Mouse (Mus musculus): ENCODE data around the gene Opa3.
A peak's percentile ranks its signal among the peaks of the same experiment; 100 is the strongest.

Gene Opa3

DNA sequence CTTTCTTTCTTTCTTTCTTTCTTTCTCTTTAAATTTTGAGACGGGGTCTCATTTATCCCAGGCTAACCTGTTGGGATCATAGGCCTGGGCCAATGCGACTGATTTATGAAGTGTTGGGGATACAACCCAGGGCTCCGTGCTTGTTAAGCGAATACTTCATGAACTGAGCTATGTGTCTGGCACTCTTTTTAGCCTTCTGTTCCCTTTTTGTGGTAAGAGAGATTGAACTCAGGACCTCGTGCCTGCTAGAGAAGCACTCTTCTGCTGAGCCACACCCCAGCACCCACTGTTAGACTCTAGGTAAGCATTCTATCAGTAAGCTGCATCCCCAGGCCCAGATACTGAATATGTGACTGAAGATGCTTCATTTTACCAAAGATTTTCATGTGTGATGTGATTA, 10.6 kb upstream of the Opa3 start:
- peak; percentile 37 for DNase-seq

DNA sequence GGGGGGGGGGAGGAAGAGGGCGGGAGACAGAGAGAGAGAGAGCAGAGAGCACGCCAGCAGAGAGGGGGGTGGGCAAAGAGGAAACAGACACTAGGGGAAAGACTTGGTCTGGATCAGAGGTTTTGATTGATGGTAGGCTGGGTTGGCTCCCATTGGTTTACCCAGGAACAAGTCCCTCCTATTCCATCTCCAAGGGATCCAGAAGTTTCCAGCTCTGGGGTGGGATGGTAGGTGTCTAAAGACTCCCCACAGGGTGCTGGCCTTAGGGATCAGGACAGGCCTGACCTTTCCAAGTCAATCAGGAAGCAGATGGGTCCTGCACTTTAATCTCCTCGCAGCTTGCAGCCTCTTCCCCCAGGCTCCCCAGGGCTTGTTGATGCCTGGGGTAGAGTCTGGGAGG, 10.2 kb upstream of the Opa3 start:
- no peak for DNase-seq

DNA sequence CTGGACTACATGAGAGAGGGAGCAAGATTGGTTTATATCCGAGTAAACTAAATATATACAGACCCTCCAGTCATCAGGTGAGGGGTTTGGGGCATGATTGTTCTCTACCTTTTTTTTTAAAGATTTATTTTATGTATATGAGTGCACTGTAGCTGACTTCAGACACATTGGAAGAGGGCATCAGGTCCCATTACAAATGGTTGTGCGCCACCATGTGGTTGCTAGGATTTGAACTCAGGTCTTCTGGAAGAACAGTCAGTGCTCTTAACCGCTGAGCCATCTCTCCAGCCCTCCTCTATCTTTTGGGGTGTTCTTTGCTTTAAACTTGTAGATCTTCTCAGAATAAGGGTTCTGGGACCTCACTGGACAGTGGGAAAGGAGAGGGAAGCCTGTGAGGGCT, 8.1 kb upstream of the Opa3 start:
- no peak for DNase-seq

DNA sequence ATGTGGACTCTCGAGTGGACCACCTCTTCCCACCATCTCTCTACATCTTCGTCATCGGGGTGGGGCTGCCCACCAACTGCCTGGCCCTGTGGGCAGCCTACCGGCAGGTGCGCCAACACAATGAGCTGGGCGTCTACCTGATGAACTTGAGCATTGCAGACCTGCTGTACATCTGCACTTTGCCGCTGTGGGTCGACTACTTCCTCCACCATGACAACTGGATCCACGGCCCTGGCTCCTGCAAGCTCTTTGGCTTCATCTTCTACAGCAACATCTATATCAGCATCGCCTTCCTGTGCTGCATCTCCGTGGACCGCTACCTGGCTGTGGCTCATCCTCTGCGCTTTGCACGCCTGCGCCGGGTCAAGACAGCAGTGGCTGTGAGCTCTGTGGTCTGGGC, 5.9 kb upstream of the Opa3 start:
- DNase-seq = no peak

DNA sequence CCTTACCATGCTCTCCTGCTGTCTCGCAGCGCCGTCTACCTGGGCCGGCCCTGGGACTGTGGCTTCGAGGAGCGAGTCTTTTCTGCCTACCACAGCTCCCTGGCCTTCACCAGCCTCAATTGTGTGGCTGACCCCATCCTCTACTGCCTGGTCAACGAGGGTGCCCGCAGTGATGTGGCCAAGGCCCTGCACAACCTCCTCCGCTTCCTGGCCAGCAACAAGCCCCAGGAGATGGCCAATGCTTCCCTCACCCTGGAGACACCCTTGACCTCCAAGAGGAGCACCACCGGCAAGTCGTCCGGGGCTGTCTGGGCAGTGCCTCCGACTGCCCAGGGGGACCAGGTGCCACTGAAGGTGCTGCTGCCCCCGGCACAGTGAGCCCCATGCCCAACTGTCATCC, 5.3 kb upstream of the Opa3 start:
- DNase-seq = no peak

DNA sequence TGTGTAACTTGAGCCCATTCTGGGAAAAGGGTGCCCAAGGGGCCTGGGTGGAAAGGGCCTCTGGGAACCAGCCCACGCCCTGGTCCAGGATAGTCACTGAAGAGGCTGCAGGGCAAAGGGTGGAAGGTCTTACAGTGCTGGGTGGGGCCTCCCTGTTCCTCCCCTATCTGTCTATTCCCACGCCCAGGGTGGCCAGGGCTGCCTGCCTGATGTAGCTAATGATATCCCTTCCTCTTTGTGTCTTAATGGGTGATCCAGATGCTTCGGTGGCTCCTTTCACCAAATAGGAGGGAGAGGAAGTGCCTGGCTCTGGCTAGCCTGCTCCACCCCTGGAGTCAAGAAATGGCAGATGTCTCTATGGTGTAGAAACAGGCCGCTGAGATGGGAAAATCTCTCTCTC, 3.2 kb upstream of the Opa3 start:
- no peak for DNase-seq

DNA sequence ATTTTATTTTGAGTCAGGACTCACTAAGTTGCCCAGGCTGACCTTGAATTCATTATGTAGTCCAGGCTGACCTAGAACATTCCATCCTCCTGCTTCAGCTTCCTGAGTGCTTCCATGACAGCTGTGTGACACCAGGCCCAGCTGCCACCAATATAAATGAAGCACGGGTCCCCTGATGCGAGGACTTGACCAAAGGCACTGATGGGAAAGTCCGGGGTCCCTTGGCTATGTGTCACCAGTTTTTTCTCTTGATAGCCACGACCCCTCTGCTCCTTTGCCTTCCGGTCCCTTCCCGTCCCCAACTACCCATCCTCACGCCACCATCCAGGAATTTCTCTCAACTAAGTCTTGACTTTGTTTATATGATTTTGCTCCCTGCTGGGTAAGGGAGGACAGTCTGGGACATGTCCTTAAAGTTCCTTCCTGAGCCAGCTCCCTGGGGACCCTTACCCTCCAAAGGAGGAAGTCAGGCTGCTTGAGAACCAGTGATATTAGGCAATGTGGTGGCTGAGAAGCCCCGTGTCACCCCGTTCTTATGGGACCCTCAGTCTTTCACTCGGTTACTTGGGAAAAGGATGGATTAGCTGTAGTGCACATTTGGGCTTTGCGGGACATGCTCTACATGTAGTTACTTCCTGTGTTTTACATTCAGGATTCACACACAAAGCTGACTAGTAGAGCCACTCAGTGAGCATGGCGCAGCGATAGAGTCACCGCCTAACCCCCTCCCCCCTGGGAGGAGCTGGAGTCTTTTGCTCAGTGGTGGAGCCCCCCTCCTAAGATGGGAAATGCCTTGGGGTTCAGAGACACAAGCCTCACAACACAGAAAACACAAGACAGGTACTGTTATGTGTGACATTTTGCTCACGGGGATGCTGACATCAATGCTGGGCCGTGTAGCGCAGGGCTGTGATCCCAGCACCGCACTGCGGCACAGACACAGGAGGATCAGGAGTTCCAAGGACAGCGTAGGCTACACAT, 1.0 kb upstream of the Opa3 start:
- peak; percentile 62 for DNase-seq

DNA sequence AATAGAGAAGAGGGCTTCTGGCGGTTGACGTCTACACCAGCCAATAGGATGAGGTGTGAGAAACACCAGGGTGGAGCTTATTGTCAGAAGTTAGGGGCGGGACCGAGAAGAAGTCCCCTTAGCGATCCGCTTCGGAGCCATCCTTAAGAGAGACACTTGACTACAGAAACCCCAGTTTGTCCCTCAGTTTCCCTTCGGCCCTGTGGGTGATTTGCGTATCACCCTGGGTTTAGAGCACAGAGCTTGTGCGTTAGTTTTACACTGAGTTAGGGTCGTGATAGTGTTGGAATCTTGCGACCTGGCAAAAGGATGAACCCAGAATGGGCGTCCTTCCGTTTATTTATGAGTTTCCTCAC, 637 bp downstream of the Opa3 start:
- no peak for DNase-seq

DNA sequence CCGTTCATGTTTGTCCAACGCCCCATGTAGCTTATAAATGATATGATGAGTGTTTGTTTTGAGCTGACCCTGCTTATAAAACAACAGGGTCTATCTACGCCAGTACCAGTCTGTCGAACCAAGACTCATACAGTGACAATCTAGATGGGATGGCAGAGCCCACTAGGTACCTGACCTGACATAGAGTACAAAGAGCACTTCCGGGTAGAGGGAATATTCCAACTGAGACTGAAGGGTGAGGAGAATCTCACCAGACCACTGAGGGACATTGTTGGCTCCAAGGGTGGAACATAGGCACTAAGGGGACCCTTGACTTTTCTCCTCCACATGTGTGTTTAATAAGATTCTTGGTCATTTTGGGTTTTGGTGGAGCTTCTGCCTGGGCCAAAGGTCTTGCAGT, 1.3 kb downstream of the Opa3 start:
- DNase-seq = no peak

DNA sequence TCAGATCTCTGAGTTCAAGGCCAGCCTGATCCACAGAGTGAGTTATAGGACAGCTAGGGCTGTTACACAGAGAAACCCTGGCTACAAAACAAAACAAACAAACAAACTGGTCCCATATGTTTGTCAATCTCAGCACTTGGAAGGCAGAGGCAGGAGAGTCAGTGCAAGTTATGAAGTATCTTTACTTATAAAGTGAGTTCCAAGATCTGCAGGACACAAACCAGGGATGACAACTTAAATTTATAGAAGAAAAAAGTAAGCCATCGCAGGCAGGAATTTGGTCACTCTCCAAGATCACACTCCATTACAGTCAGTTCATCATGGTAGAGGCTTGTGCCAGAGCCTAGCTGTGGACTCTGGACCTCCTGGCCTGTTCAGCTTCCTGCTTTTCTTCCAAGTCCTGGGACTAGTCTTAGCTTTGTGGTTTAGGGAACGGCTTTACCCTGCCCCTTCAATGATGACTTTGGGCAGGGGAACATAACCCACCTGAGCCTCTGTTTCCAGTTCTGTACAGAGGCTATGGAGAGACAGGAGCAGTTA, 2.0 kb downstream of the Opa3 start:
- no peak for DNase-seq

DNA sequence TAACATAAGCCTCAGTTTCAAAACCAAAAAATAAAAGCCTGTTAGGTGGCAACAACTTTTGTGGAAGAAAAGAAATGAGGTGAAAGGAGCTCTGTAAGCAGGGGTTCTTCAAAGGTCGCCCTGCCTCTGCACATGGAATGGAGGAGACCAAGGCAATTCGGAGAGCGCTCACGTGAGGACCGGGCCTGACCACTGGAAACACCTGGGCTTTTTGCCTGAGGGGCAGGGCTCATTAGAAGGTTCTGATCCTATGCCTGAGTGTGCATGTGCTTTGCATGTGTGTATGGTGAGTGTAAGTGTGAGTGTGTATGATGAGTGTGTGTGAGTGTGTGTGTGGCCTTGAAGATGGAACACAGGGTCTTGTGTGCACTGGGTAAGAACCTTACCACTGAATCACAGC, 2.8 kb downstream of the Opa3 start:
- DNase-seq = no peak

DNA sequence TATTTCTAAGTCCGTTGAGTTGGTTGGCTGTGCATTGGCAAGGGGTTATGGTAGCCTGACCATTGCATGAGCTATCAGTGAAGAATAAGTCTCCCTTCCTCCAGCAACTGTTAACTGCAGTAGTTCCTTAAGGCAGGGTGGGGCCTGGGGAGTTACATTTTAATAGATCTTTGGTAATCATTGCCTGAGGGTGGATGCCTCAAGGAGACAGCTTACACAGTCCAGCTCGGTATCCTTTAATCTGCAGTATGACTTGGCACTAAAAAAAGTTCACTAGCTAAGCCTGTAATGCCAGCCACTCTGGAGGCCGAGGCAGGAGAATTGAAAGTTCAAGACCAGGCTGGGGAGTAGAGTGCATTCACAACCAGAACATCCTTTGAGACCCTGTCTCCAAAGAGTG, 3.7 kb downstream of the Opa3 start:
- no peak for DNase-seq

DNA sequence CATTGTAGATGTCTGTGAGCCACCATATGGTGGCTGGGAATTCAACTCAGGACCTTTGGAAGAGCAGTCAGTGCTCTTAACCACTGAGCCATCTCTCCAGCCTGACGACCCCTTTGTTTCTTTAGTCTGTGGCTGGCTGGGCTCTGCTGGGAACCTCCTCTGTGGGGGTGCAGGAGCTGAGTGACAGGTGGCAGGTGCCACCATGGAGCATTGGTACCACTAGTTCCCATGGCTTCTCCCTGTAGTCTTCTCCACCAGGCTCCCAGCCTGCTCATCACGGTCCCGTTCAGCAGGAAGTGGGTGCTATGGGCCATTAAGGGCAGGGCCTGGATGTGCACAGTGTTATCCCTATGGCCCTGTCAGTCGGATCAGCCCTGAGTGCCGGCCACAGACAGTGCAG, 6.5 kb downstream of the Opa3 start:
- DNase-seq = no peak

DNA sequence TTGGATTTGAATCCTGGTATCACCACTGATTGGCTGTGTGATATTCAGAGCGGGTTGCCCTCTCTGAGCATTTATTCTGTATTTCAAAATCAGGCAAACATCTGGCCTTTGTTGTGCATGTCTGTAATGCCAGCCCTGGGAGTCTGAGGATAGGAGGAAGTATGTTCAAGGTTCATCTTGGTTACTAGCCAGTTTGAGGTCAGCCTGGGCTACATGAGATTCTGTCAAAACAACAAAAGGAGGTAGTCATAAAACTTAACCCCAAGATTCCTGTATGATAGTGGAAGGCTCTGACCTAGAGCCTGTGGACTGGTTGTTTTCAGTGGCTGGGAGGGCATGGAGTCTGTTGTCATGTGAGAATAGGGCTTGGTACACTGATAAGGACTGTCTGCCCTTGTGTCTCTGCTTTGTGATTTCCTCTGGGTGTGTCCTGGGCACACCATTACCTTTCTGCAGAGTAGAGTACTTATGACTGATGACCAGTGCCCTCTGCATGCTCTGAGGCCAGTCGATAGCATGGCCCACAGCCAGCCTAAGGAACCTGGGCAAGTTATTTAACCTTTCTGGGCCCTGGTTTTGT, 7.0 kb downstream of the Opa3 start:
- no peak for DNase-seq

DNA sequence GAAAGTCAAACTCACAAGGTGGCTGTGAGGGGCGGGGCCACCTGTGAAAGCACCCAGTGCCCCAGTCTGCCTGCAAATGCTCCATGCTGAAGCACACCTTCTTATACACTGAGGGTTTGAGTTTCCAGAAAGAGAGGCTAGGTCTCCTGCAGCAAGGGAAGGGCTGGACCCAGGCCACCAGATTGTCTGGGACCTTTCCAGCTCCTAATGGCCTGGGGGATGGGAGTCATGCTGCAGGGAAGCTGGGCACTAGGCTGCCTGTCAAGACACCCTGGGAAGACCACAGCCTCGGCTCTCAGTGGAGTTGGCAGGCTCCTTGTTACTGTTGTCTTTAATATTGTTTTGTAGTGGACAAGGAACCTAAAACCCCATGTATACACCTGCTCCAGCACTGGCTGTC, 8.3 kb downstream of the Opa3 start:
- DNase-seq = no peak

DNA sequence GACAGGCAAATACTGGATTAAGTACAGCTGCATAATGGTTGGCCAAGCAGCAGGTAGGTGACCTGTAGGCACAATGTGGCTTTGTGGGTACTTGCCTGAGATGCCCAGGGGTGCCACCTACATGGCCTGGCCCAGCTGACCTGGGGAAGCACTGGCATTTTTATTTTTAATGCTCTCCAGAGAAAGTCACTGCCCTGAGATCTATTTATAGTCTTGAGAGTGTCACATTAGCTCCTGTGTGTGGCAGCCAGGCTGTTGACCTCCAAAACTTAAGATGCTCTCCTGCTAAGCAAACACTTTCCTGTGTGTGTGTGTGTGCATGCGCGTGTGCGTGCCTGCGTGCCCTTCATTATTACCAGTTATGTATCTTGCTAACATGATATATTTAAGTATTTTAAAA, 10.2 kb downstream of the Opa3 start:
- no peak for DNase-seq

DNA sequence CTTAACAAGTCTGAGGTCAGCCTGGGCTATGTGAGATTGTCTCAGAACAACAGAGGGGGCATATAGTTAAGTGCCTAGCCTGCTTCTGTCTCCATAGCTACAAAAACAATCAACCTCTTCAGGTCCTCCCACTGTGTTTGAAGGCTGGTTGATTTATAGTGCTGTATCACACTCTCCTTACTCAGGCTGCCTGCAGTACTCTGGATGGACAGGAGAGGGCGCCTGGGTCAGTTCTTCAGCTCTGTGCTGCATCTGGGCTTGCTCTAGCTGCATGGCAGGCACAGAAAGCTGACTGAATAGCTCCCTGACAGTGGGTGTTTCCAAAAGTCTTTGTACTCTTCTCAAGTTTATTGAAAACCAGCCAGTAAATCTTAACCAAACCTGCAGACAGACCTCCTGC, 11.3 kb downstream of the Opa3 start:
- DNase-seq = peak; percentile 88

DNA sequence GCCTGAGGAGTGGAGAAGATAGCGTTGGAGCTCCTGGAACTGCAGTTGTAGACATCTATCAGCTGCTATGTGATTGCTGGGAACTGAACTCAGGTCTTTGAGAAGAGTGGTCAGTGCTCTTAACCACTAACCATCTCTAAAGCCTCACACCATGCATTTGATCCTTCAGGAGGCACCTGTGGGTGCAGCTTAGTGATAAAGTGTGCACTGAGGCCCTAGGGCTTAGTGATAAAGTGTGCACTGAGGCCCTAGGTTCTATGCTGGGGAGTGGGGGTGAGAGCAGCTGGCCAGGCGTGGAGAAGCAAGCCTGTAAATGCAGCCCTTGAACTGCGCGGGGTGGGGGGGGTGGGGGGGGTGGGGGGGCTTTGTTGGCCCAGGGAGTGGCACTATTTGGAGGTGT, 11.9 kb downstream of the Opa3 start:
- DNase-seq = no peak

DNA sequence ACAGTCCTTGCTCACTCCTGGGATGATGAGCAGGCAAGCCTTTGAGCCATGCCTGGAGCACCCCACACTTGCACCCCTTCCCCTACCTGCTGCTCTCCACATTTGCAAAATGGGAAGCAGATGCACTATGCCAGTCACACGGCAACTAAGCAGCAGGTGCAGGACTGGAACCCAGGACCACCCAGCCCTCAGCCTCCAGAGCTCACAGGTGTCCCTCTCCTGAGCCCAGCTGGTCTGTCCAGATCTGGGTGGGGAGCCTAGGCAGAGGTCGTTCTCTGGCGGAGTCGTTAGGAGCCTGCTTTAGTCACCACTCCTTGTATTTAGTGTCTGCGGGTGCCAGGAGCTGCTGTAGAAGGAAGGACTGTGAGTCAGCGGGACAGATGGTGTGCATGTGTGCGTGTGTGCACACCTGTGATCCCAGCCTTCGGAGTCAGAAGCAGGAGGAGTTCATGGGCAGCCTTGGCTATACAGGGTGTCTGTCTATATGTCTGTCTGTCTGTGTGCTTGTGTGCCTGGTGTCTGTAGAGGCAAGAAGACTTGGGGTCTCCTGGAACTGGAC, 12.8 kb downstream of the Opa3 start:
- no peak for DNase-seq

DNA sequence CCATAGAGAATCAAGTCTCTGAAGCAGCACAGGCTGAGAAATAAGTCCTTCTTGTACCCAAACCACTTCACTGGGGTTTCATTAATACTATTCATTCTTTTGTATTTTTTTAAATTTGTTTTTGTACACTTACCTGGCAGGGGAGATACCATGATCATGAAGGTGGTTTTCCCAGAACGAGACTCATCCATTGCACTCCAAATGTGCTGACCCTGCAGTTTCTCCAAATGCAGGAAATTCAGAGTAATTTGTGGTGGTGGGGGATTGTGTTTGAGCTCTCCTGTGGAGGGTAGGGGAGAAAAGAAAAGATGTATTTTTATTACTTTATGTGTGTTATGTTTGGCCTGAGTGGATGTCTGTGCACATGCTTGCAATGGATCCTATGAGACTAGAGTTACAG, 13.9 kb downstream of the Opa3 start:
- no peak for DNase-seq

DNA sequence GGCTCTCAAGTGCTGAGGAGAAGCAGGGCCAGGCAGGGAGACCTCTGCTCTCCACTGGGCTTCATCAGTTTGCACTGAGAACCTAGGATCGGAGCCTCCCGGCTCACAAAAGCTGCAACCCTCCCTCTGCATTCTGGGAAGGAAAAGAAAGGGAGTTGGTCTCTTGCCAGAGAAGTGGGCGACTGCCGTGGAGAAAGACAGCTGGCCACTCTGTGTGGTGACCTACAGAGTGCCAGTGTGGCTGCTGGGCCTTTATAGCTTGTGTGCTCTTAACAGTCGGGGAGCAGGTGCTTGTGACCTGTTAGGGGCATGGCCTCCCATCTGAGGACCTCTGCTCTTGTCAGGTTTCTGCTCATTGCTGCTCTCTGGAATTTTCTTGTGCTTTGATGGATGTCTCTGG, 15.7 kb downstream of the Opa3 start:
- DNase-seq = no peak

DNA sequence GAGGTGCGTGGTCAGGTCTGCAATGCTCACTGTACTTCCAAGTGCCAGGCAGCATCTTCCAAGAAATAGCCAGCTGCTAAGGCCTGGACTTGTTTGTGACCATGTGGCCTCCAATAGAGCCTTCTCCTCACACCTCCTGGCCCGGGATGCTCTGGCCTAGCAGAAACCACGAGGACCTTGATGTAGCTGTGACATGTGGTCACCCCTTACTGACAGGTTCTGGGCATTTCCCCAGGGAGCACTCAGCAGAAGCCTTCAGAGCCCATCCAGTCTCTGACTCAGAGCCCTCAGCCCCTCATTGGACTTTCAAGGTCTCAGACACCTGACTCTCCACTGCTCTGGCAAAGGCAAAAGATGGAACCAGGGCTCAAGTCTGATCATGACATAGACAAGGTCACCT, 16.9 kb downstream of the Opa3 start:
- no peak for DNase-seq

DNA sequence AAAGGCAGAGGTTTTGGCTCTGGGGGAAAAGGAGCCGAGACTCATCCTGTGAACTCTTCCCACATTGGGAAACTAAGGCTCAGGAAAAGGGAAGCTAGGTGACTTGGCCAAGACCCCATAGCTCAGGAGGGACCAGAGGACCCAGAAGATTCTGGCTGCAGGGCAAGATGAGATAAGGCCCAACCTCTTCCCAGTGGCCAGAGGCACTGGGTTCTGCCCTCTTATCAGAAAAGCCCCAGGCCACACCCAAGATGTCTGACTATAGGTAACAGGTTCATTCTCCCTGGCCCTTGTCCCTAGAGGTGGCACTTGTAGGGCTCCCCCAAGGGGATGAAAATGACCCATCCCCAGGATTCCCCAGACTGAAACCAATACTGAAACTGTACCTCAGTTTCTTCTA, 18.7 kb downstream of the Opa3 start:
- no peak for DNase-seq

DNA sequence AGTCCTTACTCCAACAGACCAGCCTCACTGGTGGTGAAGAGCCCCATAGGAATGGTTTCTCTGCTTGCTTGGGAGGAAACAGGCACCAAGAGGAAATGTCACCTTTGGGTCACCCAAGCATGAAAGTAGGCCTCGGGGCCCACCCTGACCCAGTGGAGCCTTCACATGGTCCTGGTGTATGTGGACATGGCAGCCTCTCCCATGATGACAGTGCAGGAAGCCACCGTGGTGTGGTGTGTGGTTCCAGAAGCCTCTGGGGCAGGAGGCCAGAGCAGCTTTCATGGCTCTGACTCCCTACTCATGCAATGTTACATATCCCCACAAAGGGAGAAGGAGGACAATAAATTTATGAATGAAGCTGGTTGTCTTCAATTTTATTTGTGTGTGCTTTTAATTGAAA, 19.4 kb downstream of the Opa3 start:
- DNase-seq = no peak
